Mouse (Mus musculus) heart, postnatal 0 days (tissue): Measurements from ENCODE around the gene Gm17416.

Experiments
- CTCF ChIP-seq: IDR thresholded peaks from 2 replicates; pipeline ENCODE4 v1.5.1; 2016; ENCODE audit warnings: antibody characterized with exemption, control low read depth, low read depth
- EP300 ChIP-seq: IDR thresholded peaks from 2 replicates; pipeline ENCODE4 v1.6.1; 2016; ENCODE audit warnings: antibody characterized with exemption, low read depth

- TF ChIP-seq EP300 (no peak), CTCF (no peak)
Measured at GRCm38 (mm10) chr2:152607746-152608145, 38.6 kb downstream of the Gm17416 start.
